Mouse (Mus musculus): ENCODE measurements around the gene Trpc3.

DNA sequence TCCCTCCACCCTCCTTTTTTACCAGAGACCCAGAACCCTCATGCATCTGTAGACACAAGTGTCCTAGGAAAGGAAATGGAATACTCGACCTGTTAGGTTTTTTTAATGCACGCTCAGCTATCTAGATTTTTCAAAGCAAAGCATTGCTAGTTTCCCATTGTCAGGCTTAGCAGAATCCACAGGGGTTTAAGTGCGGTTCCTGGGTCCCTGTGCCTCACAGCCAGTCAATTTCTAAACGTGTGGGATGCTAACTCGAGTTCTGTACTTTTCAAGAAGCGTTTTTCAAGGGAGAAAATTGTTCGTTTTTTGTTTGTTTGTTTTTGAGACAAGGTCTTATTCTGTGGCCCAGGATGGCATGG lies 304 bp upstream of the Trpc3 start:
- no peak for TF ChIP-seq POLR2A (IDR thresholded peaks at IDR 0.05; ENCODE audit: borderline replicate concordance, extremely low read depth, insufficient read depth, insufficient read length, poor library complexity, severe bottlenecking)
- TF ChIP-seq CTCF (IDR thresholded peaks at IDR 0.05; ENCODE audit: borderline replicate concordance, extremely low read depth, insufficient read depth, insufficient read length): no peak

Data from brain, embryonic 14.5 days (tissue).